Mouse (Mus musculus) frontal cortex, postnatal 25 days (tissue): Measurements from ENCODE around the gene Eif4g3.

Experiments
- DNase-seq, 2 experiments: peaks; one replicate each; pipeline ENCODE4 v3.0.0; 2022; ENCODE audit warnings: low spot score in 2 of 2

Gene Eif4g3

GRCm38 (mm10) chr4:138101795-138102194 lies 109.0 kb downstream of the Eif4g3 start:
- DNase-seq, result no peak

- no peak for DNase-seq
Observed at GRCm38 (mm10) chr4:138102413-138102812, 109.6 kb downstream of the Eif4g3 start.

GRCm38 (mm10) chr4:138104967-138105366 lies 112.1 kb downstream of the Eif4g3 start:
- DNase-seq, result no peak

- peak in 1 of 2 experiments; percentile 53 for DNase-seq
Observed at GRCm38 (mm10) chr4:138107441-138108409, 114.9 kb downstream of the Eif4g3 start.

DNA sequence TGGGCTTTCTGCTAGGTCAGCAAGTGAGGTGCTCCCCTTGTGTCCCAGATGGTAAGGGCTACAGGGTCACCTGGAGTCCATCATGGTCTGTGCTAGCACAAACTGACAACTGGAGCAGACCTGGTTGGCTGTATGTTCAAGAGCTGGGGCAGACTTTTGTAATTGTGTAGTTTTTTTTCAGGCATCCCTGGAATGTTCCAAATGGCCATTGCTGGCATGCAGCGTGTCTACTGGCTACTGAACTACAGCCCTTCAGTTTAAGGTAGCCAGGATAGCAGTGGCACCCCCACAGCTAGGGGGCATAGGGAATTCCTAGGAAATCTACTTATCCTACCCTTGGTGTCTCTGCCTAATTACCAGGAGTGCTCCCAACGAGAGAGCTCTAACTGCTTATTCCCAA lies 115.7 kb downstream of the Eif4g3 start:
- no peak for DNase-seq

- DNase-seq, result no peak
Observed at GRCm38 (mm10) chr4:138109332-138109731, 116.5 kb downstream of the Eif4g3 start.

GRCm38 (mm10) chr4:138111858-138112257 lies 119.0 kb downstream of the Eif4g3 start:
- no peak for DNase-seq

DNA sequence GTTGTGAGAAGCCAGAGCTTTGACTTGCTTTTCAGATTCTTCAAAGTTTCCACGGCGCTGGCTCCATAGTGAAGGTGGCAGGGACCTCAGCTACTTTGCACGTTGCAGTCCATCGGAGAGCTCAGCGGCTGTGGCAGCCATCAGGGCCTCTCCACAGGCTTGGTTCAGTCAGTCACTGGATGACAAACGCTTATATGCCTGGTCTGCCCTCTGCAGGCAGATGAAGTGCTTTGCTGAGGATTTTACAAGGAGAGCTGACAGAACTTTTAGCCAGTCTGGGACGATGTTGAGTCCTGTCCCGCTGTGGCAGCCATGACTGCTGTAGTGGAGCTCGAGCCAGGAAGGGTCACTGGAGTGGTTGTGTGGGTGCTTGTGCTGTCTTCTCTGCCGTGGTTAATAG lies 126.9 kb downstream of the Eif4g3 start:
- DNase-seq, result no peak

GRCm38 (mm10) chr4:138124046-138124445 lies 131.2 kb downstream of the Eif4g3 start:
- DNase-seq, result no peak

GRCm38 (mm10) chr4:138127371-138127770 lies 134.5 kb downstream of the Eif4g3 start:
- DNase-seq, result no peak

DNA sequence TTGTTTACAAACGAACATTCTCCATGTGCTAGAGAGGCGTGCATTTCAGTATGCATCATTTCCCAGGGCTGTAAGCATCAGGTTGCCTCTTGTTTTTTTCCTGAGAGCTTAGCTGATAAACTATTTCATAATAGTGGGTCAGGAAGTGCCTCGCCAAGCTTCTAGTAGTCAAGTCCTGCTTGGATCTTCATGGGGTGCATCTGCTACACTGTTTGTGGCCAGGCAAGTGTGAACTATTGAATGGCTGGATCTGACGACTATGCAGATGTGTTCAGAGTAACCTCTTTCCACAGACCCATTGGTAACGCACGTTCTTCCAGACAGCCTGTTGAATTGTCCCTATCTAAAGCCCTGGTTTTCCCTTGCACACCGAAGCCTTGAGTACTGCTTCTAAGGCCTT lies 135.0 kb downstream of the Eif4g3 start:
- no peak for DNase-seq

- DNase-seq, result no peak
Observed at GRCm38 (mm10) chr4:138130149-138130548, 137.3 kb downstream of the Eif4g3 start.

DNA sequence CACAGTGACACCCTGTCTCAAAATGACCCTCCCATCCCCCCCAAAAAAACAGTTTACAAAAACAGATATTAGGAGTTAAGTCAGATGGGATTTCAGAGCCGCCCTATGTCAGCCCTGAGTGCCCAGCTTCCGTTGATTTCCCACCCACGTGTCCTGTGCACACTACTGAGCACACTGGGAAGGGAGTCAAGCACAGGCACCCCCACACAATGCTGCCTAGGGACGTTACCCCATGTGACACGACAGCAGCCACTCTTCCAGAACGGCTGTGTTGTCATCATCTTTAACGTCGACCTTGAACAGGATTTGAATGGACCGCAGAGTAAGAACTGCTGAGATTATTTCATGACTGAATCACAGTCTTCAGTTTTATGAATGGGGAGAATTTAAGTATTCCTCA lies 138.4 kb downstream of the Eif4g3 start:
- DNase-seq, result peak in 1 of 2 experiments; percentile 27

- DNase-seq, result no peak
Observed at GRCm38 (mm10) chr4:138131716-138132115, 138.9 kb downstream of the Eif4g3 start.

DNA sequence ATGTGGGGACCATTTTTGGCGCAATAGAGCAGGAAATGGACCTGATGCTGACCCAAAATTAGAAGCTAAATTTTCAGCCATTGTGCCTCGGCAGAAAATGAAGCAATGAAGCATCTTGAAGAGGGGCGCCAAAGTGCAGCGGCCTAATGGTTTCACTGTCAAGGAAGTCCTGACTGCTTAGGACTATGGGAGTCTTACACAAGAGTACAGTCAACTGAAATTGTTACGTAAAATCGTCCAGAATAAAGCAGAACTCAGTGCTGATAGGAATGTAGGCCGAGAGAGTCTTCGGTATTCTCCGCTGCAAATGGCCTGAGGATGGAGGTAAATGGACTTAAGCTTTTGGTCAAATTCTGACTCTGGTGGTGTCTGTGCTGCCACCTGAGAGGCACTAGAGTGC lies 140.5 kb downstream of the Eif4g3 start:
- no peak for DNase-seq

- no peak for DNase-seq
Observed at GRCm38 (mm10) chr4:138137336-138137735, 144.5 kb downstream of the Eif4g3 start.

GRCm38 (mm10) chr4:138137804-138138203 lies 145.0 kb downstream of the Eif4g3 start:
- no peak for DNase-seq

GRCm38 (mm10) chr4:138138219-138138618 lies 145.4 kb downstream of the Eif4g3 start:
- no peak for DNase-seq

DNA sequence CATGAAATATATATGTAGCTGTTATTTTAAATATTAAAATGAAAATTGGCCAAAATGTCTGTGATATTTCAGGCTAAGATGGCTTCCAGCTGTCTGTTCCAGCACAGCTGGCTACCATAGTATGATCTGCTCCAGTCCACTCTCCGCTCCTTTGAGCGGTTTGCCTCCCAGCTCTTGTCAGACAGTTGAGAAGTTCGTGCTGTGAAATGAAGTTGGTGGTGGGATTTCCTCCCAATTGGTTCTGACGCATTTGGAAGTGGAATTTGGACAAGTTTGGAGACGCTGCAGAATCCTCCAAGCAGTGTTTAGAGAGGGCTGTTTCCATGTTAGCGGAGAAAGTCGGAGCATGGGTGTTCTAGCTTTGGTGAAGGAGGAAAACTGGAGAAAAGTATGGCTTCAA lies 148.5 kb downstream of the Eif4g3 start:
- DNase-seq, result no peak

- DNase-seq, result no peak
Observed at GRCm38 (mm10) chr4:138147176-138147575, 154.4 kb downstream of the Eif4g3 start.

- DNase-seq, result no peak
Observed at GRCm38 (mm10) chr4:138149977-138150376, 157.2 kb downstream of the Eif4g3 start.

GRCm38 (mm10) chr4:138151226-138151625 lies 158.4 kb downstream of the Eif4g3 start:
- no peak for DNase-seq

DNA sequence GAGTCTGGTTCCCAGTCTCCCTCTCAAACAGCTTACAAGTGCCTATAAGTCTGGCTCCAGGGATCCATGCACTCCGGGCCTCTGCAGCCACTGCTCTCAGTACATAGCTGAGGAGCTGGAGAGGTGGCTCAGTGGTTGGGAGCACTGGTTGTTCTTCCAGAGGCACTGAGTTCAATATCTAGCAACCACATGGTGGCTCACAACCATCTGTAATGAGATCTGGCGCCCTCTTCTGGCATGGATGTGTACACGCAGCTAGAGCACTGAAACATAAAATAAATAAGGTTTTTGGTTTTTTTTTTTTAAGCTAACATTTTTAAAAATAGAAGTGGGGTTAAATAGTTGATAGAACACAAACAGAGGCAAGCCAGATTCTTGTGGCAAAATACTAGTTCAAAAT lies 161.2 kb downstream of the Eif4g3 start:
- DNase-seq, result no peak
